Mouse (Mus musculus) Patski (cell line): ENCODE measurements around the gene Vgll4. TPM values are rescaled to one million over a fixed set of nuclear protein-coding genes. Genes with fewer than 3 reads are reported as not detected.
A peak's percentile ranks its signal among the peaks of the same experiment; 100 is the strongest.

ENCODE experiments used
- ATAC-seq: fragments of 100-300 bp; one replicate; pipeline ENCODE4 v1.8.0; 2021
- CTCF ChIA-PET: fragments of 350-600 bp; sonication (Branson Sonifier 250); formaldehyde crosslinking; loops from one replicate; lab custom pipeline; 2022; ENCODE audit warnings: inconsistent platforms; lab: Charles Lee
- POLR2A ChIA-PET: fragments of 350-600 bp; sonication (Branson Sonifier 250); formaldehyde crosslinking; loops from one replicate; lab custom pipeline; 2022; ENCODE audit warnings: antibody characterized with exemption, inconsistent platforms; lab: Charles Lee
- DNase-seq: peaks from one replicate; pipeline ENCODE4 v3.0.0-alpha.2; 2011; ENCODE audit warnings: low read depth, low spot score
- H3K27me3 ChIP-seq: fragments of 371-371 bp; one replicate; pipeline ENCODE4 v1.5.1; 2021
- CTCF ChIP-seq: fragments of 100-300 bp; IDR thresholded peaks from one replicate; pipeline ENCODE4 v1.5.1; 2021
- in situ Hi-C: fragments of 300-500 bp; cut with MboI; formaldehyde crosslinking; loops from 3 replicates; pipeline ENCODE4 v1.11.1; 2018; ENCODE audit warnings: low pct_unique_long_range_greater_than_20kb, mixed read lengths
- polyA plus RNA-seq: library from polyadenylated mRNA; unstranded; gene quantifications from one replicate; pipeline ENCODE4 v1.2.3, GENCODE M21; 2021

Vgll4 gene
- polyA plus RNA-seq, 1 experiment from 2014 or later: 98.0 TPM

DNA sequence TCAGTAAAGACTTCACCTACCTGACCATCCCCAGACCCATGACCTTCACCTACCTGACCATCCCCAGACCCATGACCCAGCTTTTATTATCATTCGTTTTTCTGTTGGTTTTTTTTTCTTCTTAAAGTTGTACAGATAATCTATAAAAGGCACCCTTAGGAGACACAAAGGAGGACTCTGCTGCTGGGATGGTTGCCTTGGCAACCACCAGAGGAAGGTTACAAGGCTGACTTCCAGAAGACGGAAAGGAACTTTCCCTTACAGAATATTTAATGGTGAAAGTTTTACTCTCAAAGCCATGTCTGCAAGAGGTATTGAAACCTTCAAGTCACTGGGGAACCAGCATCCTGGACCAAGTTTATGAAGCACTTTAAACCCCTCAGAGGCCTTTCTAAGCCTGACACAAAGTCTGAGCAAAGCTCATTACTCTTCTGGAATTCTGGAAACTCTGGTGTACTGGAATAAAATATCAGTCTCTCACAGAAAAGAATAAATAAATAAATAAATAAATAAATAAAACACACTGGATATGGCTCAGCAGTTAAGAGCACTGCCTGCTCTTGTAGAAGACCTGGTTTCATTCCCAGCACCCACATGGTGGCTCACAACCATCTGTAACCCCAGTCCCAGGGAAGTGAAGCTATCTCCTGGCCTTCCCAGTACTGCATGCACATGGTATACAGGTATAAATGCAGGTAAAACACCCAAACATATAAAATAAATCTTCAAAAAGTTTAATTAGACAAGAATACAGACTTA, 3.2 kb downstream of the Vgll4 start:
- in situ Hi-C loops: loop anchor here (5.0 kb wide), 1 partner anchor 34 kb away; no protein-coding TSS in a partner anchor
- no peak for TF ChIP-seq CTCF
- DNase-seq (no peak), ATAC-seq (no peak)
- no peaks in the 10 kb centered on the region for H3K27me3 ChIP-seq
- ChIA-PET CTCF (interaction anchor here (0.9 to 2.3 kb wide), 4 partner anchors 20 to 41 kb away, joined by 3 to 12 read pairs (median 5); no protein-coding TSS in a partner anchor), POLR2A (interaction anchor here (0.6 to 6.2 kb wide), 2 partner anchors 18 to 36 kb away, joined by 3 to 35 read pairs; no protein-coding TSS in a partner anchor)

DNA sequence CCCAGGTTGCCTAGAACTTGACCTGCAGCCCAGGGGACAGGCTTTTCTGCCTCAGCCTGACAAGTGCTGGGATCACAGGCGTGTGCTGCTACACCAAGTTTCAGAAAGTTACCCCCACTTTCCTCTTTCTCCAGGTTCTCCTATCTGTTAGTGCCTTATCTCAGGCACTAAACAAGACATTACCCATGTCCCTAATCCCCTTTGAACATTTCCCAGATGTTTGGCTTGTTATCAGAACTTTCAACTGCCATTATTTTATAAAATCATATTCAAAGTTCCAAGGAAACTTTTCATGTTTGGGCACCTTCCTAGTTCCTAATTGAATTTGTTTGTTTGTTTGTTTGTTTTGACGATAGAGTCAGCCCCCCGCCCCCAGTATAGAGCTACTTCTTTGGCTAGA, 4.0 kb downstream of the Vgll4 start:
- DNase-seq: no peak
- CTCF ChIA-PET: interaction anchor here (0.9 to 1.9 kb wide), 3 partner anchors 20 to 37 kb away, joined by 3 to 12 read pairs (median 3); no protein-coding TSS in a partner anchor
- no peaks in the 10 kb centered on the region for H3K27me3 ChIP-seq
- no peak for ATAC-seq
- no peak for TF ChIP-seq CTCF
- in situ Hi-C loops: loop anchor here (5.0 kb wide), 1 partner anchor 34 kb away; no protein-coding TSS in a partner anchor
- POLR2A ChIA-PET: interaction anchor here (6.2 kb wide), 1 partner anchor 35 kb away, joined by 35 read pairs; no protein-coding TSS in a partner anchor

DNA sequence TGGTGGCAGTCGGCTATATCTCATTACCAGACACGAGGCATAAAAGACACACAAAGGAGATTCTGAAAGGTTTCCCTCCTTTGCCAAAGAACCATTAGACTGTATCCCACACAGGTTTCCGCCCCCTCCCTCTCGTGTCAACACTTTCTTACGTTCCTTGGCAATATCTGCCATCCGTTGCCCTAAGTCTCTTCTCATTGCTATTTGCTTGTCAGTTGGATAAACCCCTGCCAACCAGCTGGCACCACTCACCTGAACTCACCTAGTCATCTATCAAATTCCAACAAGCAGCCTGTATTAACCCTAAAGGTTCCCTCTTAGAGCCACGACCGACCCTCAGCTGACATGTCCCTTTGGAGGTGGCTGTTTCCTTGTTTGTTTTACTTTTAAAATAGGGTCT, 4.4 kb downstream of the Vgll4 start:
- POLR2A ChIA-PET: no interaction called here
- H3K27me3 ChIP-seq: no peaks in the 10 kb centered on the region
- in situ Hi-C loops: loop anchor here (5.0 kb wide), 1 partner anchor 33 kb away; no protein-coding TSS in a partner anchor
- TF ChIP-seq CTCF: no peak
- CTCF ChIA-PET: interaction anchor here (1.0 to 1.9 kb wide), 3 partner anchors 22 to 36 kb away, joined by 3 to 9 read pairs (median 3); no protein-coding TSS in a partner anchor
- DNase-seq (no peak), ATAC-seq (no peak)

DNA sequence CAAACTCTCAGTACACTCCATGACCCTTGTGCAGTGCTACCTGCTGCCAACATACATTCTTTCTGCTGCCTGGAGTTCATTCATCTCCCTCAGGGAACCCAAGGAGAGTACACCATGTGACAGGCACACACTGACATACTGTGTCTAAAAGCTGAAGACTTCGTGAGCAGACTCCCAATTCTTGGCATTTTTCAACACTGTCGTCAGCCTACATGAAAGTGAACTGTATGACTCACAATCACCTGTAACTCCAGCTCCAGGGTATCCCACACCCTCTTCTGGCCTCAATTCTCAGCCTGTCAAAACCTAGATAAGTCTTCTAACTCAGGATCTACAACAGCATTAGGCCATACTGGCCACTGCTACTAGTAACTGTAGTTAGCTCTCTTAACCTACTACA, 5.6 kb downstream of the Vgll4 start:
- TF ChIP-seq CTCF: no peak
- H3K27me3 ChIP-seq: no peaks in the 10 kb centered on the region
- CTCF ChIA-PET: interaction anchor here (0.6 to 1.9 kb wide), 6 partner anchors 13 to 45 kb away, joined by 3 to 9 read pairs (median 3); no protein-coding TSS in a partner anchor
- ATAC-seq (peak; percentile 57), DNase-seq (no peak)
- POLR2A ChIA-PET: interaction anchor here (0.7 to 1.1 kb wide), 2 partner anchors 15 to 289 kb away, joined by 3 to 5 read pairs; no protein-coding TSS in a partner anchor
- in situ Hi-C loops: no loop called here

DNA sequence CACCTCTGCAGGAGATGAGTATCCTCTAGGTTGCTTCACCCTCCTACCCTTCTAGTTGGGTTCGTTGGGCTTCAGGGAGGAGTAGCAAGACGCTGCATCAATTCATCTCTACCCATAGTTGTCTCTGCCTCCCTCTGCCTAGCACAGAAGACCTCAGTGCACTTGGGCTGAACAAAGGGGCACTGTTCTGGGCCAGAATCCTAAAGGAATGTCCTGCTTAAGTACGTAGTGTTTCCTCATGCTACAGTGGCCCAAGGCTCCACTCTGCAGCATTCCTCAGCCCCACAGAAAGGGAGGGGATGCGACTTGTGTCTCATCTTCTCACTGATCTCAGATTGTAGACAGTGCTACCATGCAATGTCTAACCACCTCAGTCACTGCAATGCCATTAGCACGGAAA, 6.2 kb downstream of the Vgll4 start:
- in situ Hi-C loops: no loop called here
- ChIA-PET POLR2A (interaction anchor here (1.1 kb wide), 1 partner anchor 16 kb away, joined by 5 read pairs; no protein-coding TSS in a partner anchor), CTCF (interaction anchor here (0.6 to 1.9 kb wide), 5 partner anchors 13 to 44 kb away, joined by 3 to 9 read pairs (median 3); no protein-coding TSS in a partner anchor)
- H3K27me3 ChIP-seq: no peaks in the 10 kb centered on the region
- DNase-seq (no peak), ATAC-seq (peak; percentile 65)
- no peak for TF ChIP-seq CTCF

DNA sequence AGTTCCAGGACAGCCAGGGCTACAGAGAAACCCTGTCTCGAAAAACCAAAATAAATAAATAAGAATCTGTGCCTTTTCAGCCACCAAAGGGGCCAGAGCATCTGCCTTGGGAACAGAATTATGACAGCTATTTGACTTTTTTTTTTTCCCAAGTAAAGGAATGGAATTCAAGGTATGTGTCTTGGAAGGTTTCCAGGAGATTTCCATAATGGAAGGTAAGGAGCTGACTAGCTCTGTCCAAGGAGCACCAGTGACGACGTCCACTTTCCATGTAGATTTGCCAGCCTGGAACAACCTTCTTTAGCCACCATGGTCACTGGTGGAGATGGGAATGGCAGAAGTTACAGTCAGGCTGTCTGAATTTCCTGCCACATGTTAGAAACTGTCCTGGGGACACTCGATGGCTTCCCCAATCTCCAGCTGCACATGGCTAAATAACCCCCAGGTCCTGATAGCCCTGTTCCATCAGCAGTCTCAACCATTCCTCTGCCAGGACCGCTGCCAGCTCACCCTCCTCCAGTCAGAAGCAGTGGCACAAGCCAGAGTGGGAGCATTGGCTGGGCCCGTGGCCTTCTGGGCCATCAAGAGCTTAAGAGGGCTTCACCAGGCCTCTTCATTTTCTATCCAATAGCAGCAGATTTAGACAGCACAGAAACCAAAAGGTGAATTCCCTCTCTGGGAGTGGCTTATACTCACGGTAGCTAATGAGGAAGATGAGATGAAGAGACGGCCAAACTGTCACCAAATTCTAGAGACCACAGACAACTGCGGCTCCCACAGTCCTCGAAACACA, 8.3 kb downstream of the Vgll4 start:
- ATAC-seq (no peak), DNase-seq (no peak)
- ChIA-PET CTCF (interaction anchor here (1.4 kb wide), 1 partner anchor 33 kb away, joined by 3 read pairs; no protein-coding TSS in a partner anchor), POLR2A (interaction anchor here (0.6 kb wide), 1 partner anchor 300 kb away, joined by 3 read pairs; no protein-coding TSS in a partner anchor)
- H3K27me3 ChIP-seq: no peaks in the 10 kb centered on the region
- TF ChIP-seq CTCF: no peak
- in situ Hi-C loops: no loop called here

DNA sequence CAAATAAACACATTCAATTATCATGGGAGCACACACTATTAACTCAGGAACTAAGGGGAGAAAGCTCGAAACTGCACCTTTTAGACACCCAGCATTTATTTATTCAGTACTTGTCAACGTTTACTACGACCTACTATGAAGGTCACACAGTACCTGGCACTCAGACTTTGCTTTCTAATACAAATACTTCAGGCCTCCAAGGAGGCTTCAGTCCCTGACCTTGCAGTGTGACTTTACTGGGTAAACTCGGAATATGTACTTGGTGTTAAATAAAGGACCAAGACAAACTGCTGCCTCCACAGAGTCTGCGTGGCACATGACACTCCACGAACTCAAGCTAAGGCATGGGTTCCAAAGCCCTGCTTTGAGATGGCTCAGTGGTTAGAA, 10.8 kb downstream of the Vgll4 start:
- CTCF ChIA-PET: no interaction called here
- in situ Hi-C loops: no loop called here
- TF ChIP-seq CTCF: no peak
- no peaks in the 10 kb centered on the region for H3K27me3 ChIP-seq
- DNase-seq: no peak
- POLR2A ChIA-PET: no interaction called here
- no peak for ATAC-seq

DNA sequence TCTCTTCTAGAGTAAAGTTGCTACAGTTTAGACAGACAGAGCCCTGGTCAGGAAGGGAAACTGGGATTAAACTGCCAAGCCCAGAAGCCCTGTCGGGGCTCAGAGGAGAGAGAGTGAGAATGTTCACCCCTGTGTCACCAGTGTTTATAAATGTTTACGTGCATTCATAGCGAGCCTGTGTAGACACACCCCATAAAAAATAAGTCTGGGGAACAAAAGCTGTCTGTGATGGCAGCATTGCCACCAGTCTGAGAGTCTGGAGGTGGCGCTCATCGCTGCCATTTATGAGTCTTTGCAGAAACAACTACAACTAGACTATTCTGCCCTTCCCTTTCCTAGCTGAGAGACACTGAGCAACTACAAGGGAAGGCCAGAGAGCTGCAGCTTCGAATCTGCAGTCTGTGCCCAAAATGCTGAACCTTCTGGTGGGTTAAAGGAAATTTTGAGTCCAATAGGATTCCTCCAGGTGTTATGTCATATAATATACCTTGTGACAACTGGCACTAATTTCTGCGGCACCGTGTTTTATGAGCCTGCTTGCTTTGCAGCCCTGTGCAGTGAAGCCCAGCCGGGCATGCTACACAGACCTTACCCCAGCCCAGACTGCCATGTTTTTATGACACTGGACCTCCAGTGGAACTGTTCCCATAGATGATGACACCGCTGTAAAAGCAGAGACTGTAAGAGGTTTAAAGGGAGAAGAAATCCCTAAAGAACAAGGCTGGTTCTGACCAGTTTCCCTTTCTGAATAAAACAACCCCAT, 11.4 kb downstream of the Vgll4 start:
- DNase-seq (no peak), ATAC-seq (no peak)
- no peaks in the 10 kb centered on the region for H3K27me3 ChIP-seq
- ChIA-PET CTCF (no interaction called here), POLR2A (no interaction called here)
- no peak for TF ChIP-seq CTCF
- in situ Hi-C loops: no loop called here

DNA sequence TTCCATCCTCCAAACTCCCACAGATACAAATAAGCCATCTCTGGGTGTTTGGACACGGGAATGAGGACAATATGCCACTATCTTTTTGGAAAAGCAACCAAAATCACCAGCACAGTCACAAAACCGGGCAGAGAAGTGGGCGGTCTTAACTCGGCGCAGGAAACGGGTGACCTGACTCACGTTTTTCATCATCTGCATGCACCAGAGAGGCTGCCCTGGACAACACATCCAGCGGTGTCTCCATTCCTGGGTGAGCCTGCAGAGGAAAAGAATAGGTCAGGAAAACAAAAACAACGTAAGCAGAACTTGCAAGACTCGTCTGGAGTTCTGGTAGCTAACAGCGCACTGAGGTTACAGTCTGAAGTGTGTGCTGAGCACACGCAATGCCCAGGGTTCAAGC, 12.0 kb downstream of the Vgll4 start:
- in situ Hi-C loops: no loop called here
- ATAC-seq: no peak
- DNase-seq: no peak
- ChIA-PET POLR2A (no interaction called here), CTCF (no interaction called here)
- no peaks in the 10 kb centered on the region for H3K27me3 ChIP-seq
- no peak for TF ChIP-seq CTCF
